In the genomic region with DNA sequence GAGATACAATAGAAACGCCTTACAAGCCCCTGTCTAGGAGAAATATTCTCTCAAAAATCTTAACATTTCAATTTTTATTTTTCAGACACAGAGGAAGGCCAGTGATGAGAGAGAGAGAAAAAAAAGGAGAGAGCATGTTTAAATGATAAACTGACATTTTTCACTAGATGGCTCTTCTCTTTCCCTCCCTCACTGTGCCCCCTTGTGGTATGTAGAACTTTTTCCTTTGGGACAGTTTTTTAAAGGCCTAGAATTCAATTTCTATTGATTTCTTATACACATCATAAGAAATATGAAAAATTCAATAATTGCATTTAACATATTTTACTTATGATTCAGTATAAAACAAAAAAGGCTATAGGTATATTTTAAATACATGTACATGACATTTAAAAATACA, we compare ENCODE assay signal across 21 mouse cellular contexts.
DNase-seq lines count a peak whose midpoint lies in the region; ATAC-seq and TF ChIP-seq lines count a peak whose summit lies in the region.
"Had no signal": no experiment of that assay in that cellular context is flagged by ENCODE, and none has a peak within 500 bp of the region (broad histone marks: within the 10 kb centered on the region; RNA-seq: fewer than 3 reads in every experiment).

No protein-coding gene starts in this region.

- DNase-seq in embryo, embryonic 10.5 days (ENCODE audit: low spot score), result peak; percentile 8
- DNase-seq in embryo, embryonic 10 days (ENCODE audit: low spot score), result no peak
- DNase-seq in midbrain, embryonic 14.5 days, result peak; percentile 27
- DNase-seq in midbrain, embryonic 10.5 days (ENCODE audit: low spot score), result no peak
- peak; percentile 15 for DNase-seq in brain, adult 2 months (ENCODE audit: low read depth, low spot score)
- DNase-seq in left cerebral cortex, postnatal 14 days (ENCODE audit: low spot score in 2 of 2), result no peak
- DNase-seq: adrenal gland, adult 2 months; cerebellum, adult 11 months; cerebellum, postnatal 36 days; heart, postnatal 4 days; liver, embryonic 13.5 days; lung, postnatal 36 days; right cerebral cortex, adult 18-20 months; thymus, adult 18-20 months had no signal

- no peaks in the 10 kb centered on the region for H3K4me1 ChIP-seq in intestine, postnatal 0 days (replicated peaks; ENCODE audit: control insufficient read depth, insufficient read depth, low read length)
- no peaks in the 10 kb centered on the region for H3K4me1 ChIP-seq in intestine, embryonic 16.5 days (ENCODE audit: control insufficient read depth, insufficient read depth, low read length)
- no peaks in the 10 kb centered on the region for H3K4me1 ChIP-seq in midbrain, embryonic 14.5 days (ENCODE audit: control insufficient read depth, insufficient read depth, low read length)
- H3K4me1 ChIP-seq in midbrain, embryonic 10.5 days, result no peaks in the 10 kb centered on the region
- H3K4me1 ChIP-seq: embryonic facial prominence, embryonic 15.5 days; forebrain, embryonic 10.5 days; heart, embryonic 12.5 days; liver, embryonic 13.5 days had no signal

- H3K9me3 ChIP-seq in intestine, postnatal 0 days (ENCODE audit: control insufficient read depth), result no peaks in the 10 kb centered on the region
- no peaks in the 10 kb centered on the region for H3K9me3 ChIP-seq in intestine, embryonic 16.5 days (ENCODE audit: control insufficient read depth, low read length)
- H3K9me3 ChIP-seq in midbrain, embryonic 14.5 days (ENCODE audit: control insufficient read depth, low read length), result no peaks in the 10 kb centered on the region
- H3K9me3 ChIP-seq in midbrain, embryonic 10.5 days (replicated peaks), result no peaks in the 10 kb centered on the region
- H3K9me3 ChIP-seq: embryonic facial prominence, embryonic 15.5 days; forebrain, embryonic 10.5 days; heart, embryonic 12.5 days; liver, embryonic 13.5 days had no signal

- no peak overlapping the region for H3K27ac ChIP-seq in intestine, postnatal 0 days (ENCODE audit: low read depth, low read length)
- H3K27ac ChIP-seq in intestine, embryonic 16.5 days (ENCODE audit: low read length), result no peak overlapping the region
- no peak overlapping the region for H3K27ac ChIP-seq in midbrain, embryonic 14.5 days (replicated peaks; ENCODE audit: low read depth, low read length)
- H3K27ac ChIP-seq in midbrain, embryonic 10.5 days (replicated peaks), result no peak overlapping the region
- H3K27ac ChIP-seq: embryonic facial prominence, embryonic 15.5 days; forebrain, embryonic 10.5 days; liver, embryonic 13.5 days had no signal

- H3K9ac ChIP-seq in intestine, postnatal 0 days (ENCODE audit: low read depth, low read length), result no peak overlapping the region
- no peak overlapping the region for H3K9ac ChIP-seq in intestine, embryonic 16.5 days (ENCODE audit: low read depth, low read length)
- no peak overlapping the region for H3K9ac ChIP-seq in midbrain, embryonic 14.5 days (replicated peaks; ENCODE audit: low read length)
- H3K9ac ChIP-seq: embryonic facial prominence, embryonic 15.5 days; heart, embryonic 12.5 days; liver, embryonic 13.5 days had no signal

- H3K4me2 ChIP-seq in intestine, postnatal 0 days (replicated peaks; ENCODE audit: low read depth), result no peak overlapping the region
- H3K4me2 ChIP-seq in intestine, embryonic 16.5 days (ENCODE audit: low read depth, low read length), result no peak overlapping the region
- no peak overlapping the region for H3K4me2 ChIP-seq in midbrain, embryonic 14.5 days (ENCODE audit: low read length)
- H3K4me2 ChIP-seq: embryonic facial prominence, embryonic 15.5 days; heart, embryonic 12.5 days; liver, embryonic 13.5 days; midbrain, embryonic 11.5 days had no signal

- no peaks in the 10 kb centered on the region for H3K27me3 ChIP-seq in intestine, postnatal 0 days (replicated peaks; ENCODE audit: control insufficient read depth, insufficient read depth, low read length)
- no peaks in the 10 kb centered on the region for H3K27me3 ChIP-seq in intestine, embryonic 16.5 days (replicated peaks; ENCODE audit: control insufficient read depth, insufficient read depth, low read length)
- no peaks in the 10 kb centered on the region for H3K27me3 ChIP-seq in midbrain, embryonic 14.5 days (ENCODE audit: control insufficient read depth, insufficient read depth, low read length)
- no peaks in the 10 kb centered on the region for H3K27me3 ChIP-seq in midbrain, embryonic 10.5 days (ENCODE audit: low read depth, poor library complexity, severe bottlenecking)
- H3K27me3 ChIP-seq: embryonic facial prominence, embryonic 15.5 days; heart, embryonic 12.5 days; liver, embryonic 13.5 days had no signal

- no peaks in the 10 kb centered on the region for H3K36me3 ChIP-seq in intestine, postnatal 0 days (ENCODE audit: control insufficient read depth, insufficient read depth)
- no peaks in the 10 kb centered on the region for H3K36me3 ChIP-seq in intestine, embryonic 16.5 days (ENCODE audit: control insufficient read depth, insufficient read depth, low read length)
- H3K36me3 ChIP-seq in midbrain, embryonic 14.5 days (ENCODE audit: control insufficient read depth, insufficient read depth, low read length), result no peaks in the 10 kb centered on the region
- no peaks in the 10 kb centered on the region for H3K36me3 ChIP-seq in midbrain, embryonic 10.5 days
- H3K36me3 ChIP-seq: embryonic facial prominence, embryonic 15.5 days; forebrain, embryonic 10.5 days; heart, embryonic 12.5 days; liver, embryonic 13.5 days had no signal

- intact Hi-C loops in left cerebral cortex, postnatal 14 days (cut with DNase I), result loop anchor here (5.0 kb wide), 1 partner anchor 440 kb away; no protein-coding TSS in a partner anchor

- WGBS in intestine, postnatal 0 days, result 70% methylated on average over 1 of the region's 1 CpGs
- 63% methylated on average over 1 of the region's 1 CpGs for WGBS in intestine, embryonic 16.5 days
- WGBS in midbrain, embryonic 14.5 days, result 70% methylated on average over 1 of the region's 1 CpGs
- 84% methylated on average over 1 of the region's 1 CpGs for WGBS in midbrain, embryonic 10.5 days

- ATAC-seq in intestine, postnatal 0 days, result no peak
- ATAC-seq in intestine, embryonic 16.5 days, result no peak
- ATAC-seq in midbrain, embryonic 14.5 days (ENCODE audit: low FRiP score, low TSS enrichment), result no peak

- no peak overlapping the region for H3K4me3 ChIP-seq in intestine, postnatal 0 days (ENCODE audit: low read depth, low read length)
- no peak overlapping the region for H3K4me3 ChIP-seq in intestine, embryonic 16.5 days (ENCODE audit: low read length)
- no peak overlapping the region for H3K4me3 ChIP-seq in midbrain, embryonic 14.5 days (replicated peaks; ENCODE audit: low read depth, low read length)
- H3K4me3 ChIP-seq in midbrain, embryonic 10.5 days, result no peak overlapping the region
- H3K4me3 ChIP-seq: embryonic facial prominence, embryonic 15.5 days; forebrain, embryonic 10.5 days; heart, embryonic 12.5 days; liver, embryonic 13.5 days; myocyte had no signal

- TF ChIP-seq CTCF in intestine, postnatal 0 days (IDR thresholded peaks at IDR 0.05; ENCODE audit: low read depth), result peak; percentile 40

Comparison
In these comparisons a context has a peak if more than half of its experiments do, and no peak if none do; other contexts are left out.
1. DNase-seq: peak in embryo, embryonic 10.5 days (single experiment), midbrain, embryonic 14.5 days (single experiment) and brain, adult 2 months (single experiment); none in embryo, embryonic 10 days (single experiment), midbrain, embryonic 10.5 days (single experiment) and left cerebral cortex, postnatal 14 days (0 of 2).